Mouse (Mus musculus): ENCODE results near the gene Il10.
"Not testable (repeated sequence)": the region's sequence is repeated elsewhere in the genome, so short reads cannot be mapped to it uniquely, and the experiment has no call there.

The Il10 gene

GRCm38 (mm10) chr1:131020425-131021310 lies 1.0 kb downstream of the Il10 start:
- peak; percentile 22 for DNase-seq (ENCODE audit: low read depth, low spot score)

DNA sequence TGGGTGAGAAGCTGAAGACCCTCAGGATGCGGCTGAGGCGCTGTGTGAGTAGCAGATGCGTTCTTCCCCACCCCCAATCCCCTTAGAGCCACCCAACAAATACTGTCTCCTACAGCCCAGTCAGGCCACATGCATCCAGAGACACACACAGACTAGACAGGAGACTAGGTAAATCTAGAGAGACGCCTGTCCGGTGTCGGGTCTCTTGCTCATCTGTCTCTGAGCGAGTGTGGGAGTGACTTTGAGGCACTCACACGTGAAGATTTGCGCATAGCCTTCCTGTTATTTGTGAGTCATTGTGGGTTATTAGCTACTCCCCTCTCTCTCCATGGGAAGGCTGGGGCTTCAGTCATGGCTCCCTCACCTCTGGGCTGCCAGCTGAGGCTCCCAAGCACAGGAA lies 1.8 kb downstream of the Il10 start:
- DNase-seq (ENCODE audit: low read depth, low spot score): peak; percentile 65

DNA sequence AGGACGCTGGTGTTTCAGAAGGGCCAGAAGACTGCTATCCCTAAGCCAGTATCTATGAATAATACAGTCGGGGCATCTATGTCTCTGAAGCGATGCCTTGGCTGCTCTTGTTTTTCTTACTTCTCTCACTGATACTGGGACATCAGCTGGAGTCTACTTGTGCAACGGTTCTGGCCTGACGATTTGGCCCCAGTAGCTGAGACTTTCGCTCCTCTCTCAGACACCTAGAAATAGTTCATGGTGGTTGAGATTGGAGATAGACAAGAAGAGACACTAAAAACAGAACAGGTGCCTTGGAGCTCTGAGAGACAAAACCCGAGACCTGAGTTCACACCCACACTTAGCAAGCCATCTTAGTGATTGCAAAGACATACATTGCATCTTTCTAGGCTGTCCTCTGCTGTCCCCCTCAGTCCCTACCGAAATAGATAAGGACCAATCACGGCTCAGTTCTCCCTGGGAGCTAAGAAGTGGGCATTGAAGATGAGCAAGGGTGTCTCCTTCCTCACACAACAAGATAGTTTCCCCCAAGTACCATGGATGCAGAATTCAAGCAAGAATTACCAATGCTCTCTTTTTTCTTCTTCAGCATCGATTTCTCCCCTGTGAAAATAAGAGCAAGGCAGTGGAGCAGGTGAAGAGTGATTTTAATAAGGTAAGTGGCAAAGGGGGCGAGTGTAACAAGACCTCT lies 2.4 kb downstream of the Il10 start:
- DNase-seq (ENCODE audit: low read depth, low spot score): no peak

- peak; percentile 56 for DNase-seq (ENCODE audit: low read depth, low spot score)
Observed at GRCm38 (mm10) chr1:131022591-131023249, 3.1 kb downstream of the Il10 start.

GRCm38 (mm10) chr1:131023250-131023858 lies 3.7 kb downstream of the Il10 start:
- not testable (repeated sequence) for DNase-seq (ENCODE audit: low read depth, low spot score)

DNA sequence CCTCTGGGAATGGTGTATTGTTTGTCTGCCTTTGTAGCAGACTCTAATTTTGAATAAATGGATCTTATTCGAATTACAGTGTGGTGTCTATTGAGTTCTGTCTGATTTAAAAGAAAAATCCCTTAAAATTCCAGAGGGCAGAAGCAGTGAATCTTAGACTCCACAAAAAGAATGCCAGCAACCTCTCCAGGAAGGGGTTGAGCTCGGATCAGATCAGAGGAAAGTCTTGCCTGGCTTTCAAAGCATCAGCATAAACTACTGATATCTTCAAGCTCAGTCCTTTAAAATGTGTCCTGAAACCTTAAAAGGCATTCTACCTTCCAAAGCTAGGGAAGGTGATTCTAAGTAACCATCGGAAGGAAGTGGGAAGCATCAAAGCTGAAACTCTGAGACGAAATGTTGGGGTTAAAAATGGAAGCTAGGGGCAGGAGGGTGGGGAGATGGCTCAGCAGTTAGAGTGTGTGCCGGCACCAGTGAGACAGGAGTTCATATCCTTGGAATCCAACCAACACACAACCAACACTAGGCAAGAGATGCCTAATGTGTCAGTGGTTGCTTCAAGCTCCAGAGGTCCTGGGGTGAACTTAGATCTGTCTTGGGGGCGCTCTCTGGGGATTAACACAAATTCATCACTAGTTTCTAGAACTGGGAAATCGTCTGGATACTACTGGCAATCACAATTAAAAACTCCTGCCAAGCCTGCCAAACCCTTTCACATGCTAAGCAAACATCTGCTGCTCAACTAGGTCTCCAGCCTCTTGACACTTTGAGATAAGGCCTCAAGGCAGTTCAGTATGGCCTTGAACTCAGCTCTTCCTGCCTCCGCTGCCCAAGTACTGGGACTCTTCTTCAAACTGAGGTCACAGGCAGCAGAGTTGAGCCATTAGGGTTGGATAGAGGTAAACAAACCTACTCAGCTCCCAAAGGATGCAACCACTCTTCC lies 5.5 kb downstream of the Il10 start:
- no peak for DNase-seq (ENCODE audit: low read depth, low spot score)

- peak; percentile 40 for DNase-seq (ENCODE audit: low read depth, low spot score)
Observed at GRCm38 (mm10) chr1:131025843-131026190, 6.2 kb downstream of the Il10 start.

DNA sequence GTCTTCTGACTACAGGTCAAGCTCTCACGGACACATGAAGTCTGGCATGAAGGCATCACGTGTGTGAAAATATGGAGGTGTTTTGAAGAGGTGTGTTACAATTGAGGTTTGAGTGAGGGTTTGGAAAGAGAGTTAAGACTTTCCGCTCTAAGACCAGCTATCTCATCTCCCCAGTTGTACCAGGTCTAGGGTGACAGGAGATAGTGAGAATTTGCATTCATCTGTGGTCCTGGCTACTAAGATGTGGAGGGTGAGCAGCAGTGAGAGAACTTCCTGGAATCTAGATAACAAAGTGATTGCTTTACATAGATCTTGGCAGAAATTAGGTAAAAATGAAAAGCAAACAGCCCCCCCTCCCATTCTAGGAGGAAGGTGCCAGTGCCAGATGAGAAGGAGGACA lies 9.6 kb downstream of the Il10 start:
- DNase-seq (ENCODE audit: low read depth, low spot score): no peak

GRCm38 (mm10) chr1:131030261-131030660 lies 10.6 kb downstream of the Il10 start:
- no peak for DNase-seq (ENCODE audit: low read depth, low spot score)

DNA sequence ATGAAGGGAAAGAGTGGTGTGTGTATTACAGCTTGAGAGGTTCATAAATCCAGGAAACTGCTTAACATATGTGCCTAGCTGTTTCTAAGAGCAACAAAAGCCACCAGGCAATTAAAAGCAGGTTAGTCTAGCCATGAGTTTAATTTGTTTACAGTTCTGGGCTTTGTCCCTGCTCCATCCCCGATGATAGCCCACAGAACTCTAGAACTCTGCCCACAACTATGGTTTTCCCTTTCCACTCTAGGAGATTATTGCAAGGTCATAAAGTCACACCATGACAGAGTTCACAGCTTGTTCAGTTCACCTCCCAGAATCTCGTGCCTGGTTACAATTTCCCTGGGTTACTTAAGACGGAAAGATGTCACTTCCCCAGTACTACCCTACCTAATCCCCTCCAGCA lies 11.6 kb downstream of the Il10 start:
- DNase-seq (ENCODE audit: low read depth, low spot score): no peak

GRCm38 (mm10) chr1:131038001-131038400 lies 18.4 kb downstream of the Il10 start:
- DNase-seq (ENCODE audit: low read depth, low spot score): peak; percentile 50

- peak; percentile 49 for DNase-seq (ENCODE audit: low read depth, low spot score)
Observed at GRCm38 (mm10) chr1:131038415-131039017, 18.9 kb downstream of the Il10 start.

DNA sequence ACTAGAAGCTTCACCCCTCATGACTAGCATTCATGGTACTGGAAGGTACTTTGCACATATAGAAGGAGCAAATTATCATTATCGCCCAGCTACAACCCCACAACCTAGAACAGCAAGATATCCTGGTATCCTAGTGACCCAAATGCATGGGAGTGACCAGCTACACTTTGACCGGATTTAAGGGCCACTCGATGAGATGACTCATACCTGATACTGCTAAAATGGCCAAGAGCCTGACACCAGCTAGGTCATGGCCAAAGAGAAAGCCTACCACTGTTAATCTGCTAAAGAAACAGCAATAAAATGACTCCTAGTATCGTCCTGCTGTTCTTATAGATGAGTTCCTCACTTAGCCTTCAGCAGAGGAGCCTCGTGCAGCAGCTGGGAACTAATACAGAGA lies 19.8 kb downstream of the Il10 start:
- DNase-seq (ENCODE audit: low read depth, low spot score): no peak

DNA sequence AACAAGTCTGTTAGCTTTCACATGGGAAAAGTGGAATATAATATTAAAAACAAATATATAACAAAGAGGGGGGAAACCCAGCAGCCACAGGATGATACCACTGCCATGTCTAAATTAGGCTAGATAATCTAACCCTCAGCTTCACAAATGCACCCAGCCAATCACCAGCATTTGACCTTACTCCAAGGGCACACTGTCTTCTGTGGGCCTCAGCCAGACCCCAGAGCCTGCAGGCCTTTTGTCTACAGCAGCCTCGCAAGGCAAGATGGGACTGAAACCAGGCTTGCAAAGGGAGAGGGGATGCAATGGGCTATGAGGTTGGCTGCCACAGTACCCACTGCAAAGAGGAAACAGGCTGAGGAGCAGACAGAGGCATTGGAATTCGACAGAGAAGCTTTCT lies 22.6 kb downstream of the Il10 start:
- no peak for DNase-seq (ENCODE audit: low read depth, low spot score)

GRCm38 (mm10) chr1:131042721-131043120 lies 23.1 kb downstream of the Il10 start:
- DNase-seq (ENCODE audit: low read depth, low spot score): no peak

- no peak for DNase-seq (ENCODE audit: low read depth, low spot score)
Observed at GRCm38 (mm10) chr1:131043636-131044035, 24.0 kb downstream of the Il10 start.

DNA sequence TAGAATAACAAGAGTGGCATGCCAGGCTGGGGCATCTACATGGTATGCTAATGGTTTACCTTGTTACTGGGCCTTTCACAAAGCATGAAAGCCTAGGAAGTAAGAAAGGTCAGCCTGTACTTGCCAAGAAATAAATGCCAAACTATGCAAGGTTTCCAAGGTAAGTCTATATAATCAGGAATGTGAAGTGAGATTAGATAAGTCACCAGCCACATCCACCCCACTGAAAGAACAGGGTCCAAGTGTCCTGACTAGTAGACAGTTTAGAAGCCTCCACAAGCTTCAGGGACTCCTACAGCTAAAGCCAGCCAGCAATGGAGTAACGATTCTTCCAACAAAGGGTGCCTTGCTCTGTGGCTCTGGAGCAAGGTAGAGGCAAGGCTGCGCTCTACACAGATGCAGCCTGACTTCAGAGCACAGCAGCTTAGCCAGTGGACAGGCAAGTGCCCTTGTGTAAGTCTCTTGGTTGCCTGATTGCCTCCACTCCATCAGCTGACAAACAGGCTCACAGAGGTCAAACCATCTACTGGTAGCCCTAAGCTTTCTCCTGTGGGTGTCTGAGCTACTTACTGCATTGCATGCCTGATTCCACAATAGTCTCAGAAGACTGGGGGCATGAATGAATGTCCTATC lies 26.2 kb downstream of the Il10 start:
- no peak for DNase-seq (ENCODE audit: low read depth, low spot score)

GRCm38 (mm10) chr1:131046607-131047006 lies 27.0 kb downstream of the Il10 start:
- no peak for DNase-seq (ENCODE audit: low read depth, low spot score)

GRCm38 (mm10) chr1:131048121-131048863 lies 28.6 kb downstream of the Il10 start:
- no peak for DNase-seq (ENCODE audit: low read depth, low spot score)
